Mouse (Mus musculus) frontal cortex, postnatal 14 days (tissue): ENCODE measurements at regions not wholly inside any gene's neighbourhood (a gene's known extent, or its start where the extent isn't known, plus 50 kb on each side); places are given as distances from the start of the nearest gene placed in this dataset.

Source experiments
- DNase-seq, 2 experiments: peaks; one replicate each; pipeline ENCODE4 v3.0.0; 2022; ENCODE audit warnings: low spot score in 2 of 2

- no peak for DNase-seq
Observed at GRCm38 (mm10) chr1:186444701-186445131, 261.1 kb downstream of the Tgfb2 start.

- no peak for DNase-seq
Observed at GRCm38 (mm10) chr1:186442160-186442559, 263.6 kb downstream of the Tgfb2 start.

GRCm38 (mm10) chr1:186435336-186435972 is 270.3 kb downstream of the Tgfb2 start:
- DNase-seq, result no peak

DNA sequence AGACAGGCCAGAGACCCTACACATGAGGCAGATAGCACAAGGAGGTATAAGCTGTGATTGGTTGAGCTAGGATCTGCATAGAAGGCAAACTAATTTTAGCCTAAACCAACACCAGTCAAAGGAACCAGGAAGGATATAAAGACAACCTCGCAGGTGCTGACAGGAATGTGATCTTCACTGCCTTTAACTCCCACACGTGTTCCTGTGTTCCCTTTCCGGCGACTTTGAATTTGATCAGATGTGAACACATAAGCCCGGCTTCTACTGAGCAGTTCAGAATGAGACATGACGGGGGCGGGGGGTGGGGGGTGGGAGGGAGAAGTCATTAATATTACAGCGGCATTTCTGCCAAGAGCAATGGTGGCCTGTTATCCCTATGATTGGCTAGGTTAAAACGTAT is 271.0 kb downstream of the Tgfb2 start:
- no peak for DNase-seq

- no peak for DNase-seq
Observed at GRCm38 (mm10) chr1:186434007-186434406, 271.8 kb downstream of the Tgfb2 start.

GRCm38 (mm10) chr1:186433169-186433665 is 272.6 kb downstream of the Tgfb2 start:
- no peak for DNase-seq

GRCm38 (mm10) chr1:186425421-186425820 is 280.4 kb downstream of the Tgfb2 start:
- DNase-seq, result no peak

GRCm38 (mm10) chr1:186424084-186424483 is 281.7 kb downstream of the Tgfb2 start:
- DNase-seq, result no peak

GRCm38 (mm10) chr1:186417101-186417500 is 288.7 kb downstream of the Tgfb2 start:
- DNase-seq, result no peak

DNA sequence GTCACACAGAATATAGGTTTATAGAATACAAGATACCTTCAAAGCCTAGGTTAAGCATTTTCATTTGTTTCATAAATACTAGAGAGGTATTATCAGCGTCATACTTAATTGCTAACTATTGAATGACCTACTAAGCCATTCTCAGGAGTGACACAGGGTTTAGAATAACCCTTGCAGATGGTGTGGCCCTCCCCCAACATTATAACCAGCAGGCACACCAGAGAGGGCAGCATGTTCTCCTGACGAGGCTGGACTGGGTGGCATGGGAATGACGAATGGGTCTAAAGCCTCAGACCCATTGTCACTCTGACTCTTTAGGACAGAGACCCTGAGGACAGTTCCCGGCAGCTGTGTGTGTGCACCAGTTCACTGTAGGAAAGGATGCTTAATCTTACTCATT is 290.5 kb downstream of the Tgfb2 start:
- DNase-seq, result no peak

DNA sequence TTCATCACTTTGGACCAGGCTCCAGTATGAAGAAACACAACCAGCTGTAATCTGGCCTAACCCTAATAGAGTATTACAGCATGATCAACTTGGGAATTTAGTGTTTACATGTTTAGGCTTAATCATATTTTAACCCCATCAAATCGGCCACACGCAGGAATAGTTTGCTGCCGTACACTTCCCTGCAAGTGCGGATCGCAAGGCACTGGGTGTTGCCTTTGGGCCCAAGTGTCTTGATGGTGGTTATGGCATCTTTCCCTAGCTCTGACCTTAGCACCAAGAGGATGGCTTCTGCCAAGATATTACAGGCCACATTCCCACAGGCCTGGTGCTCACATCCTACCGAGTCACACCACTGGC is 291.9 kb downstream of the Tgfb2 start:
- DNase-seq, result no peak

DNA sequence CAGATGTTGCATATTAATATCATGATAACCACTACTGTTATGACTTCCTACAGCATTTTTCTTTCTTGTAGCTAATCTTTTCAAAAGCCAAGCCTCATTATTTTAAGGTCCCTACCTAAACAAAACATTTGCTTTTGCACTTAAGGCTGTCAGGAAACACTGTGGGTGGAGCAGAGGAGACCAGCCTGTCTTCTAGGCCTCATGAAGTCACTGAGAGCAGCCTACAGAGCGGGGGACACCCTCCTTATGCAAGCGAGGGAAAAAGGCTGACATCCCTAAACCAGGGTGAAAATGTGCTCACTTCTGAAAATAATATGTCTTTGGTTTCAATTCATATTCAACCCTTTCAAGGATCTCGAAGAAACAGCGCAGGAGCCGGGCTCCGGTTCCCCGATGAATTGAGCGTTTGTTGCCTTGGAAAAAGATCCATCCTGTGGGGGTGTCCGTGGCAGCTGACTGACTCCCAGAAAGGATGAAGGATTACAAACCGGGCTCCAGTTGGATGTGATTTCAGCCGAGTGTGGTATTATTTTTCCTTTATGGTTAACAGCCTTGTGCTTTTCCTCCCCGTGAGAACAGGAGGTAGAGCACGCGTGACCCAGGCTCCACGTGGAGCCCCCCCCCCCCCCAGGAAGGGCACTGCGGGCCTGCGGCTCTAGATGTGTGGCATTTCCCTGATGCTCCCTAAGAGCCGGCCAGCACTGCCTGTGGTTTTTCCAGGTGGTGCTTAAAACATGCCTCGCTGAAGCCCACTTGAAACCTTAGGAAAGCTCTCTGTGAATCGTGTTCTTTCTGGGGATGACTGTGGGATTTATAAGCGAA is 292.5 kb downstream of the Tgfb2 start:
- DNase-seq, result no peak

DNA sequence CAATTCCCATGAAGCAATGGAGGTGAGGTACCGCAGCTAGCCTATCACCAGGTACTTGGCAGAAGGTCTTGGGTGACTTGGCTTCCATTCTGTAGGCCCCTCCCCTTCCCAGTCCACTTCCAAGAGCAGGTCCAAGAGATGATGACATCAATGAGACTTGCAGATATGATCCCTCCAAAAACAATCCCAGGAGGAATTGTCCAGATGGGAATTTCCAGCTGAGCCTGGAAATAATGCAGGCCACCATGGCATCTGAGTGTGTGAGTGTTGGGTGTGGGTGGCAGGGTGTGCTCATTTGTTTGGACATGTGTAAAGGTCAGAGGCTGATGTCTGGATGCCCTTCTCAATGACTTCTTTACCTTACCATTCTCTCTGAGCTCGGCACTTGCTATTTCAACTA is 293.5 kb downstream of the Tgfb2 start:
- DNase-seq, result no peak

DNA sequence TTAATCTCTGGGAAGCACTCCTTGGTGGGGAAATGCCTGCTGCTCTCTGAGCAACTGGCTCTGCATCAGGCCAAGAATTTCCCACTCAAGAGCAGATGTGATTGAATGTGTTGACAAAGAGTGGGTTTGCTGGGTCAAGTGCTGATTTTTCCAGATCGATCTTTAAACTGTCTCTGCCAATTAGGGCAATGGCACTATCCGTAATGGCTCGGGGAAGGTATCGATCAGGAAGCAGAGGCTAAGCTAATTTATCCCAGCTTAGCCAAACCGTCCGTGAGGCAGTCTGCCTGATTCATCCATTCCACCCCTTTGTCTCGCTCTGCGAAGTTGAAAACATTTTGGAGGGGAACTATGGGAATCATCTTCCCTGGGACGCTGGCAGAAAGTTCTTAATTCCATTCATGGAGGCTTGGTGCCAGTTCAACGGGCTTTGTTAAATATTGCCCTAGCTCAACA is 291.9 kb upstream of the Lyplal1 start:
- no peak for DNase-seq

DNA sequence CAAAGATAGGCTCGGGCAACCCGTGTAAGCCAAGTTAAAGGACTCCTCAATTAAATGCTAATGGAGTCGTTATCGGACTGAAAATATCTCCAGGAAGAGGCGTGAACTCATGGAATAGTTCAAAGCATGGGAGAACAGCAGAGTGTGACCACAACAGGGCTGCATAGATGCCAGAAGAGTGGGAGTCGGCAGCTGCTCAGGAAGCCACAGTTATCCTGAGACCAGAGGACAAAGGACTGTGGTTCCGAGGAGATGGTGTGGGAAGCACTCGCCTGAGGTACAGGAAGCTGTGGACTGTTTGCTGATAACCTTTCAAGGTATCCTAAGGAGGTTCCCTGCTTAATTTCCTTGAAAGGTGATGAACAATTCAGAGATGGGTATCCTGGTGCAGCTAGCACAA is 290.5 kb upstream of the Lyplal1 start:
- DNase-seq, result no peak

DNA sequence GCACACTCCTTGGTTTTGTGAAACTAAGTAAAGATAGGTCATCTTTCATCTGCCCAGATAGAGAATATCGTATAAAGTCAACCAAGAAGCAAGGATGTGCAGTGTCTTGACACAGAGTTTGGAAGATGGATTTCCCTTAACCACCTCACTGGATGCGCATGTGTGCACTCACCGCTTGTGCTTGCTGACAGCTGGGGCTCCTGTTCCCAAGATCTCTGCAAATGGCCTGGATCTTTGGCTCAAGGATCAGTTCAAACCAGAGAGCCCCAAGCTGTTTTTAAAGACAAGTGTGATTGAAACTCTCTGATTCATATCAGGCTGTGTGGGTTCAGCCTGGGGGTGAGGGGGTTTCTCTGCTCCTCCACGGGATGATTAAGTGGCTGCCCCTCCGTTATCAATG is 288.6 kb upstream of the Lyplal1 start:
- DNase-seq, result no peak

GRCm38 (mm10) chr1:186399762-186400161 is 282.7 kb upstream of the Lyplal1 start:
- DNase-seq, result no peak

DNA sequence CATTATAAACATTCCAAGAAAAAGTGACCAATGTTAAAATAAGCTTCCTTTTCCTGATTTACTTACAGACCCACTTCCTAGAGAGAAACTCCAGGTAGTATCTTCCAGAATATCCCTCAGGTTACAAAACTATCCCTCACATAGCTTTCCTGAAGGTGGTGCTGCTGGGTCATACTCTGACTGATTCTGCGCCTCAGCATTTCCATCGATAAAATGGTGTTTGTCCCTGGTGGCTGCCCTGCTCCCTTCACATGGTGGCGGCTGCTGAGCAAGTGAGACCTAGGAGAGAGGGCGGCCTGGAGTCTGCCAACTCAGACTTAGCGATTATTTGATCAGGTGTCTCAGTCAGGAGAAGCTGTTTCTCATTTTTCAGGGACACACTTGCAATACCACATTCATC is 275.9 kb upstream of the Lyplal1 start:
- DNase-seq, result no peak

GRCm38 (mm10) chr1:186384440-186384839 is 267.3 kb upstream of the Lyplal1 start:
- no peak for DNase-seq

- no peak for DNase-seq
Observed at GRCm38 (mm10) chr1:186383453-186383852, 266.3 kb upstream of the Lyplal1 start.

DNA sequence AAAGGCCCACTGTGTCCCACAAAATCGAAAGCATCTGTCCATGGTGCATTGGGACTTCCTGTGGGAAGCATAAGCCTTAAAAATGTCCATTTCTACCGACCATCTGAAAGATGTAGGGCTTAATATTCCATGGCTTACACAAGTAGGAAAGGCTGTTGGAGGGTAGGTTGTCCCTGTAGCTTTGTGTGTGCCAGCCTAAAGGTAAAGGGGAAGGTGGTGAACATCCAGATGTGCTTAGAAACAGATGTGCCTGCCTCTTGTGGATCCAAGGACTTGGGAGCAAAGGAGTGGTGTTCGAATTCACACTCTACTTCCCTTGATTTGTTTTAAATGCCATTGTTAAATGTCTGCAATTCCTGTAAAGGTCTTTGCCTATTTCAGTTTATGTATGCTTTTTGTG is 265.9 kb upstream of the Lyplal1 start:
- DNase-seq, result no peak

DNA sequence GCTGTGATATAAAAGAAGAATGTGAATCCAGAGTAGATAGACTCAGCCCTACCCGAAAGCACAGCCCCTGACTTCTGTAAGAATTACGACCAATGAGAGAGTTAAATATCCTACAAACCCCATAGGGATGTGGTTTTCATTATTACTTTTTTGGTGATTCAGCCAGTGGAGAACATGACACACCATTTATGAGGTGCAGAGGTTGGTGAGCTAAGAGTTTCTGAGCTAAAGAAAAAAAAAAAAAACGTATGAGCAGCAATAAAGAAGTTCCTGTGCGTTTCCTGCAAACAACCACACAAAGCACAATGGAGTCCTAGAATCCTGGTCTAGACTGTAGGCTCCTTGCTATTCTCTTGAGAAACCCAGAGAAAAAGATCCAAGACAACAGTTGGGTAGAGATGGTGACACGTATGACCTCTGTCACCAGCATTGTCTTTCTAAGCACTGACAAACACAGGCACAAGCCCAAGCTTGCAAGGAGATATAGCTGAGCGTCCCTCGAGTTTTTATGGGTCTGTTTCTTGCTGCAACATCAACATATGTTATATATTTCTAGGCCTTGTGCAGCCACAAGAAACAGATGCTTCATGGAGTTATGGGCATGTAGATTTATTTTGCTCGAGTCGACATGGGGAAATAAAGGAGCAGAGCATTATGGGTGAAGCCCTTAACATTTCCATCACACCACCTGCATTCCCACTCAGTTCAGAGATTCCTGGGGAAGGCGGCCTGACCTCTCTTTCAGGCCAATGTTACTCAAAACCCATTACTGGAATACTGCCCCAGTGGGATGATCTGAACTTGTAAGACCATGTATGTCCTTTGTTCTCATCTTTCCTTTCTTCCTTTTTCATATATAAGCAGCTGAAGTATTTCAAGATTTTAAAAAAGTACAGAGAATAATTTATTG is 263.1 kb upstream of the Lyplal1 start:
- no peak for DNase-seq
